Mouse (Mus musculus): ENCODE measurements around the gene Rab19.

- TF ChIP-seq POLR2A (IDR thresholded peaks at IDR 0.05; ENCODE audit: insufficient read depth, low read length): no peak
- no peak for TF ChIP-seq CTCF (IDR thresholded peaks at IDR 0.05; ENCODE audit: low read depth, low read length)
These were observed 32.0 kb upstream of the Rab19 start for GRCm38 (mm10) chr6:39348946-39349345.

Measured in ES-Bruce4 (cell line).